Mouse (Mus musculus) megakaryocyte progenitor cell, adult 5-6 weeks (primary cell): ENCODE measurements around the gene Lhfpl4. TPM values are rescaled to one million over a fixed set of nuclear protein-coding genes. Genes with fewer than 3 reads are reported as not detected.

Source experiments
- ATAC-seq: replicated peaks from 2 replicates; pipeline ENCODE4 v1.8.0; 2016; ENCODE audit warnings: mild to moderate bottlenecking, moderate TSS enrichment, inconsistent platforms; ENCODE audit not compliant: poor library complexity
- total RNA-seq, 2 experiments: library from RNA; stranded (forward) in 1 of 2; stranded (reverse) in 1 of 2; fragments of 157-497, 149-512 nt in 1 of 2; fragments of 200-1000 nt in 1 of 2; gene quantifications; 2 replicates each; pipeline versions ENCODE4 v1.2.3 to v1.2.4; 2015 to 2017

The Lhfpl4 gene
- total RNA-seq, 2 experiments from 2014 or later, result 0.15 TPM; not detected in 1

GRCm38 (mm10) chr6:113169852-113170251, 25.3 kb downstream of the Lhfpl4 start:
- ATAC-seq, result no peak

GRCm38 (mm10) chr6:113168316-113168975, 26.7 kb downstream of the Lhfpl4 start:
- ATAC-seq, result no peak

DNA sequence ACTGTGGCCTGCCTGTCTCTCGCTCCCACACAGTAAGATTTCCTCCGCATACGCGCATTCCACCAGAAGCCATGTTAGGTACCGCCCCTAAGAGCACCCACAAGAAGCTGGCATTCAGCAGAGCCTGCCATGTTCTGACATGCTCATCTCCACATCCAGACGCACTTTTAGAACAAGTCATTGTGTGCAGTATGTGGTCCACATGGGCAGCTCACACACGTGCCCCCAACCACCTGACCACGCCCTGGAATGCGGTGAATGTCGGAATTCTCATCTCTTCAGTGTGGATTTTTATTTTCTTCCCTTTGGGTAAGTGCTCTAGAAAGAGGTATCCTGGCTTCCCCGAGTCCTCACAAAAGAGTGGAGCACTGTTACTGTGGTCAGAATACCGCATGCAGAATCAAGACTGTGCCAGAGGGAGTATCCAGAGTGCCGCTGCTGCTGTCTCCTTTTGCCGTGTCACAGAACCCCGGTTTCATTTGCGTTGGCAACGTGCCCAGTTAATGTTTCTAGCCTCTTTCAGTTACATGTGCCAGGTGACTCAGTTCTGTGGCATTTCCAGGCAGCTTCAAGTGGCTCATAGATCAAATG, 28.4 kb downstream of the Lhfpl4 start:
- peak; percentile 77 for ATAC-seq

- no peak for ATAC-seq
Measured at GRCm38 (mm10) chr6:113163513-113163912, 31.7 kb downstream of the Lhfpl4 start.

GRCm38 (mm10) chr6:113161982-113162381, 33.2 kb downstream of the Lhfpl4 start:
- ATAC-seq, result no peak

- ATAC-seq, result no peak
Measured at GRCm38 (mm10) chr6:113160106-113160505, 35.1 kb downstream of the Lhfpl4 start.

- no peak for ATAC-seq
Measured at GRCm38 (mm10) chr6:113156064-113156463, 39.1 kb downstream of the Lhfpl4 start.

DNA sequence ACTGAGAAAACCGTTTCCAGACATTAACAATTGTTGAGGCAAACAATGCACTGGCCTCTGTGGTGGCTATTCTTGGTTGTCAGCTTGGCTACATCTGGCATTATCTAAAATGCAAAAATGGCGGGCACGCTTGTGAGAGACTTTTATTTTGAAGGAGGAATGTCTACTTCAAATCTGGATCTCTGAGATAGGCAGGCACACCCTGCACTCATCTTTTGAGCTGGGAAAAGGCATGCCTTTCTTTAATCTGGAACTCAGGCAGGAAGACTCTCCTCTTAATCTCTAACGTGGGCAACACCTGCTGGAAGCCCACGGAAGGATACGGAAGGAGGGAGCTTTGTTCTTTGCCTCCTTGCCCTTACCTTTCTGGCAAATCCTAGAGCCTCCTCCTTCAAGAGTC, 40.3 kb downstream of the Lhfpl4 start:
- ATAC-seq, result peak; percentile 37

- no peak for ATAC-seq
Measured at GRCm38 (mm10) chr6:113154071-113154470, 41.1 kb downstream of the Lhfpl4 start.

DNA sequence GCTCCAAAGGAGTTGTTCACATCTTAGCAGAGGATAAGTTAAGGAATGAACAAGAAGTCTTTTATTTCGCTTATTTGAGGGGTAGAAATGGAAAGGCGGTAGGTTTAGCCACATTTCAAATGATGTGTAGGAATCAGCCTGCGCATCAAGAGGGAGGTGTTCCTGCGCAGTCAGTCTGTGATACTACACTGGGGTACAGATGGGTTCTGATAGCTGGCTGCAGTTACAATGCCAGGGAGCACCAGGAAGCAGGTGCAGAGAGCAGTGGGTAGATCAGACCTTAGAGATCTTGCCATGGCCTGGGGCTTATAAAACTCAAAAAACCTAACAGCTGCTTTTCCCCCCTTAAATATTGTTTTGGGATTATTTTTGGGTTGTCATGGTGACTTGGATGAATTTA, 49.9 kb downstream of the Lhfpl4 start:
- ATAC-seq, result 0 out of 2 replicates have a peak, but pooled peaks have one; percentile 23

DNA sequence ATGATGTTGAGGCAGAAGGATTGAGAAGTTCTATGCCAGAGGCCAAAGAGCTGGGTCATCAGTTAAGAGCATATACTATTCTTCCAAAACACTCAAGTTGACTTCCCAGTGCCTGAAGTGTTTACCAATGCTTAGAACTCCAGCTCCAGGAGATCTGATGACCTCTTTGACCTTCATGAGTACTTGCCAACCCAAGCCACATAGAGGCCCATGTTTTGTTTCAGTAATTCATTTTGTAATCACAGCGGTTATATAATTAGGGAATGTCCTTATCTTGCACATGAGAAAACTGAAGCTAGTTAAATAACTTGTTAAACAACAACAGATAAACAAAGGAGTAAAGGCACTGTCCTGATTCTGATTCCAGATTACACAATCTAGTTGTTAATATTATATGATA, 50.4 kb downstream of the Lhfpl4 start:
- ATAC-seq, result no peak

DNA sequence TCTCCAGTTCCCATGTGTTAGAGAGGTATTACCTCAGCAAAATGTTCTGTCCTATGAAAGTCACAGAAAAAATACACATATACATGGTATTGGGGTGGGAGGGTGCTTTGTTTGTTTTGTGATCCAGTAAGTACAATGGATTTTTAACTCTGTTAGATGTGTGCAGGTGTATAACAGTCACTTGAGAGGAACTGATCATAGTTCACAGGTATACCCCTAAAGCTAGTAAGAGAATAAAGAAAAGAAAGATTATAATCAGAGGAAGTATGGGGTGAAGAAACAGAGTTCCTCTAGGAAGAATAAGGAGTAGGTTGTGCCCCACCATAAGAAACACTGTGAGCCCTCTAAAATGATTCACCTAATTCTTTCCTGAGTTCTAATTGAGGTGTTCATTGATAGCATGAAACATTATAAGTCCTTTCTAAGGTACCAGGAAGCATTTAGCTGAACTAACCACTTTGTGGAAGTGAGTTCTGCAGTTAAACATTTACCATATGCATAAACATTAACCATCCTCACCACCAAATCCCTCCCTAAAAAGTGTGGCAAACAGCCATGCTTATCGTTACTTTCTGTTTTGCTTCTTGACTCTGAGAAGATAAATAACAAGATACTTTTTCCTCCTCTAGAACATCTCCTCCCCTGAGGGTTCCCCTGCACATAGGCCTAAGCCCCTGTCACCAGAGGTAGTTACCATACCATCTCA, 53.6 kb downstream of the Lhfpl4 start:
- ATAC-seq, result no peak

GRCm38 (mm10) chr6:113133360-113133759, 61.8 kb downstream of the Lhfpl4 start:
- ATAC-seq, result no peak

DNA sequence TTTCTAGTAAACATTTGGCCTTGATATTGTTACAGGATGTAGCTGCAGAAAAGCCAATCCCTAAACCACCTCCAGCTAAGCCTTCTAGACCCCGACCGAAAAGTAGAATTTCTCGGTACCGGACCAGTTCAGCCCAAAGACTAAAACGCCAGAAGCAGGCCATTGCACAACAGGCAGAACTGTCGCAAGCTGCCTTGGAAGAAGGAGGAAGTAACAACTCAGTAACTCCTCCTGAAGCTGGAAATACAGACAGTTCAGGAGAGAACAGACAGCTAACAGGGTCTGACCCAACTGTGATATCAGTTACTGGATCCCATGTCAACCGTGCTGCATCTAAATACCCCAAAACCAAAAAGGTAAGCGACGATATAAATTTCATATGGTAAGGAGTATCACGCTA, 74.4 kb downstream of the Lhfpl4 start:
- ATAC-seq, result peak; percentile 86

Other genes with a start within 250 kb of the Lhfpl4 start
- gene Srgap3, start 248.1 kb downstream of the Lhfpl4 start, total RNA-seq (2015), result 2.0 and 2.5 TPM in 2 replicates
- gene Srgap3, start 248.1 kb downstream of the Lhfpl4 start, total RNA-seq (2017), result 0.79 and 1.9 TPM in 2 replicates
- 87.0 and 96.9 TPM in 2 replicates for gene Thumpd3, start 149.2 kb downstream of the Lhfpl4 start, total RNA-seq (2015)
- 65.8 and 79.9 TPM in 2 replicates for gene Thumpd3, start 149.2 kb downstream of the Lhfpl4 start, total RNA-seq (2017)
- 99.9 and 127 TPM in 2 replicates for gene Setd5, start 118.0 kb downstream of the Lhfpl4 start, total RNA-seq (2015)
- 48.3 and 73.6 TPM in 2 replicates for gene Setd5, start 118.0 kb downstream of the Lhfpl4 start, total RNA-seq (2017)
- 22.7 and 24.3 TPM in 2 replicates for gene Mtmr14, start 42.5 kb upstream of the Lhfpl4 start, total RNA-seq (2015)
- gene Mtmr14, start 42.5 kb upstream of the Lhfpl4 start, total RNA-seq (2017), result 39.7 and 55.8 TPM in 2 replicates
- 0.49 TPM in 1 of 2 replicates, not detected in the other for gene Cpne9, start 86.9 kb upstream of the Lhfpl4 start, total RNA-seq (2015)
- not detected in 2 replicates for gene Cpne9, start 86.9 kb upstream of the Lhfpl4 start, total RNA-seq (2017)
- 33.9 and 34.7 TPM in 2 replicates for gene Brpf1, start 111.8 kb upstream of the Lhfpl4 start, total RNA-seq (2015)
- 36.6 and 39.0 TPM in 2 replicates for gene Brpf1, start 111.8 kb upstream of the Lhfpl4 start, total RNA-seq (2017)
- gene Ogg1, start 131.6 kb upstream of the Lhfpl4 start, total RNA-seq (2015), result 12.7 and 13.4 TPM in 2 replicates
- 4.1 and 9.7 TPM in 2 replicates for gene Ogg1, start 131.6 kb upstream of the Lhfpl4 start, total RNA-seq (2017)
- 10.2 and 15.2 TPM in 2 replicates for gene Camk1, start 148.6 kb upstream of the Lhfpl4 start, total RNA-seq (2015)
- gene Camk1, start 148.6 kb upstream of the Lhfpl4 start, total RNA-seq (2017), result 16.6 and 24.3 TPM in 2 replicates
- gene Tada3, start 182.5 kb upstream of the Lhfpl4 start, total RNA-seq (2015), result 23.0 and 24.5 TPM in 2 replicates
- 11.9 and 13.9 TPM in 2 replicates for gene Tada3, start 182.5 kb upstream of the Lhfpl4 start, total RNA-seq (2017)
- gene Arpc4, start 182.7 kb upstream of the Lhfpl4 start, total RNA-seq (2015), result 171 and 208 TPM in 2 replicates
- gene Arpc4, start 182.7 kb upstream of the Lhfpl4 start, total RNA-seq (2017), result 306 and 331 TPM in 2 replicates
- 2.5 and 4.3 TPM in 2 replicates for gene Ttll3, start 193.9 kb upstream of the Lhfpl4 start, total RNA-seq (2015)
- 2.0 and 2.9 TPM in 2 replicates for gene Ttll3, start 193.9 kb upstream of the Lhfpl4 start, total RNA-seq (2017)
- 3.5 and 5.7 TPM in 2 replicates for gene Rpusd3, start 224.0 kb upstream of the Lhfpl4 start, total RNA-seq (2015)
- gene Rpusd3, start 224.0 kb upstream of the Lhfpl4 start, total RNA-seq (2017), result 9.2 and 11.8 TPM in 2 replicates
- gene Cidec, start 240.4 kb upstream of the Lhfpl4 start, total RNA-seq (2015), result not detected in 2 replicates
- not detected in 2 replicates for gene Cidec, start 240.4 kb upstream of the Lhfpl4 start, total RNA-seq (2017)
- gene Jagn1, start 247.2 kb upstream of the Lhfpl4 start, total RNA-seq (2015), result 76.3 and 85.0 TPM in 2 replicates
- gene Jagn1, start 247.2 kb upstream of the Lhfpl4 start, total RNA-seq (2017), result 21.7 and 28.0 TPM in 2 replicates